Mouse (Mus musculus) liver, postnatal 0 days (tissue): Measurements from ENCODE around the gene Spop.
A peak's percentile ranks its signal among the peaks of the same experiment; 100 is the strongest.

Experiments used
- CTCF ChIP-seq: sonication (generic); IDR thresholded peaks from 2 replicates; pipeline ENCODE4 v1.5.1; 2016; ENCODE audit warnings: antibody characterized with exemption, low read depth
- EP300 ChIP-seq: IDR thresholded peaks from 2 replicates; pipeline ENCODE4 v1.6.1; 2016; ENCODE audit warnings: antibody characterized with exemption, low read depth, mild to moderate bottlenecking

DNA sequence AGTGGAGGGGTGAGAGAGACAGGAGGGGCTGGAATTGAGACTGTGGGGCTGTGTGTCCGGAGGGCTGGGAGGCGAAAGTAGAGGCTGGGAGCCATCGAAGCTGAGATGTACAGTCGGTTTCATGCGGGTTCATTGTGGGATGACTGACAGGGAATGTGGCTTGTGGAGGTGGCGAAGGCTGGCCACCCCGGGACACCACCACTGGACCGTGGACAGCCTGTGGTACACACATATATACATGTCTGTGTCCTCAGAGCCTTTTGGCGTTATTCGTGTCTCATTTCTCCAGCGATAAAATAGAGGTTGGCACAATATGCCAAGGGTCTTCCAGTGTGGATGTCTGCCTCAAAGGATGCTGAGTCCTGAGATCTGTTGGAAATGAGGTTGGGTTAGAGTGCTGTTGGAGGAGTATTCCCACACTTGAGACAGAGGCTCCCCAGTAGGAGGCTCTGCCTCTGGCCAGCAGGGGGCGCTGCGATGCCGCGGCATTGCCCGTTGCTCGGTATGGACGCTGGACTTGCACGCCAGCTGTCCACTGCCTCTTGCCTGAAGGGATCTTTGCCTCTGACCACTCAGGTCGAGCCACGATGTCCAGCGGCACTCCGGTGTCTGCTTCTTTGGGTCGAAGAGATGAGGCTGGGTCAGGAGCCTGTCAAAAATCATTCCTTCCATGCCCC, 119.7 kb downstream of the Spop start:
- no peak for TF ChIP-seq EP300
- TF ChIP-seq CTCF = peak; percentile 99
